Mouse (Mus musculus): ENCODE results near the gene Olfr287. TPM values are rescaled to one million over a fixed set of nuclear protein-coding genes. Genes with fewer than 3 reads are reported as not detected.

The Olfr287 gene
- total RNA-seq (2023), result not detected

GRCm38 (mm10) chr15:98220877-98221276 is at the start of gene Olfr287, which contains the start of gene Gm44579:
Gene Olfr287 (minus strand): TSS chr15:98221056.
Gene Gm44579 (minus strand): TSS chr15:98220977.

DNA sequence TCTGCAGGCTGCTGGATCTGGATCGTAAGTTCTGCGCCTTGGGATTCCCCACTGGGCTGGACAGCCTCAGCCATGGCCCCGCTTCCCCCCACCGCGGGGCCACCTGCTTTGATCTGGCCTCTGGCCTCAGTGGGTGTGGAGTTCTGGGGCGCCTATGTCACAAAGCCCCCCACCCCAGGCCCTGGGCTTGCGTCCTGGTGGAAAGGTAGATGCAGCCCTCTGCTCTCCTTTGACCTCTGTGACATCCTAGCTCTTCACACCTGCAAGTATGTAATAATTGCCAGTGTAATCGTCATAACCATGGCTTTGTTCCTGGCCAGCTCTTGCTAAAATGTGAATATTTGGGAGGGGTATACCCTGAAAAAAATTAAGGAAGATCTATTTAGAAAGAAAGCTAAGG is 36.3 kb upstream of the Olfr287 start, which contains the start of gene H1fnt:
TSS of gene H1fnt (minus strand) at position 101 of the 400 bp plus-strand sequence.

DNA sequence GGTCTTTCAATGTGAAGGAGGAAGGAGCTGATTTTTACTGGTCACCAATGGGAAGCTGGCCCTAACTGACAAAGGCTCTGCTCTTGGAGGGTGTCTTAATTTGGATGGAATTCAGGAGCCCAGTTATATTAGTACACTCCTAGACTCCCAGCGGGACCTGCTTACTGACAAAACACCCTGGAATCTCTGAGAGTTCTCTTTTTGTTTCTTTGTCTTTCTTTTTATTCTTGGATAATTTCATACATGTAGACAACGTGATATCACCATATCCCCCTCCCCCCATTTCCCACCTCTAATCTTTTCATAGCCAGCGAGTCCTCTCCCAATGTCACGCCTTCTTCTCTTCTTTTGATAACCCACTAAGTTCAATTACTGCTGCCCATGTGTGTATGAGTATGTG is 13.5 kb upstream of the Olfr287 start, which contains the start of gene Olfr286:
TSS of gene Olfr286 (minus strand) at position 101 of the 400 bp plus-strand sequence.

GRCm38 (mm10) chr15:98195442-98195841 is 25.4 kb downstream of the Olfr287 start, which contains the start of gene Olfr288:
Gene Olfr288 (minus strand): TSS chr15:98195542.

GRCm38 (mm10) chr15:98166963-98167644 is 53.8 kb downstream of the Olfr287 start, which contains the start of gene Ccdc184:
Gene Ccdc184 (plus strand): TSS chr15:98167158.

GRCm38 (mm10) chr15:98165525-98165924 is 55.3 kb downstream of the Olfr287 start, which contains the start of gene Asb8:
Gene Asb8 (minus strand): TSS chr15:98165625.

Other genes starting within 250 kb of the Olfr287 start
- gene Col2a1, start 216.4 kb downstream of the Olfr287 start, total RNA-seq (2023), result 0.59 TPM
- 14.6 TPM for gene Pfkm, start 128.5 kb downstream of the Olfr287 start, total RNA-seq (2023)
- 49.2 TPM for gene Senp1, start 127.3 kb downstream of the Olfr287 start, total RNA-seq (2023)
- 15.4 TPM for gene Asb8, start 55.4 kb downstream of the Olfr287 start, total RNA-seq (2023)
- gene Ccdc184, start 53.9 kb downstream of the Olfr287 start, total RNA-seq (2023), result not detected
- not detected for gene Olfr288, start 25.5 kb downstream of the Olfr287 start, total RNA-seq (2023)
- not detected for gene Gm44579, start 79 bp downstream of the Olfr287 start, total RNA-seq (2023)
- not detected for gene Olfr286, start 13.4 kb upstream of the Olfr287 start, total RNA-seq (2023)
- not detected for gene H1fnt, start 36.2 kb upstream of the Olfr287 start, total RNA-seq (2023)
- gene Zfp641, start 75.1 kb upstream of the Olfr287 start, total RNA-seq (2023), result not detected
- not detected for gene Olfr285, start 96.3 kb upstream of the Olfr287 start, total RNA-seq (2023)
- not detected for gene Olfr284, start 119.9 kb upstream of the Olfr287 start, total RNA-seq (2023)
- not detected for gene Olfr283, start 159.9 kb upstream of the Olfr287 start, total RNA-seq (2023)
- gene Olfr282, start 210.2 kb upstream of the Olfr287 start, total RNA-seq (2023), result not detected
- gene Olfr281, start 231.5 kb upstream of the Olfr287 start, total RNA-seq (2023), result not detected
- gene OR5BS1P, start 248.8 kb upstream of the Olfr287 start, total RNA-seq (2023), result not detected

All from CD4-positive naive resting alpha-beta T cell, adult 57 days (primary cell).